Mouse (Mus musculus): ENCODE measurements around the gene Vill.
A peak's percentile ranks its signal among the peaks of the same experiment; 100 is the strongest.

The Vill gene

DNA sequence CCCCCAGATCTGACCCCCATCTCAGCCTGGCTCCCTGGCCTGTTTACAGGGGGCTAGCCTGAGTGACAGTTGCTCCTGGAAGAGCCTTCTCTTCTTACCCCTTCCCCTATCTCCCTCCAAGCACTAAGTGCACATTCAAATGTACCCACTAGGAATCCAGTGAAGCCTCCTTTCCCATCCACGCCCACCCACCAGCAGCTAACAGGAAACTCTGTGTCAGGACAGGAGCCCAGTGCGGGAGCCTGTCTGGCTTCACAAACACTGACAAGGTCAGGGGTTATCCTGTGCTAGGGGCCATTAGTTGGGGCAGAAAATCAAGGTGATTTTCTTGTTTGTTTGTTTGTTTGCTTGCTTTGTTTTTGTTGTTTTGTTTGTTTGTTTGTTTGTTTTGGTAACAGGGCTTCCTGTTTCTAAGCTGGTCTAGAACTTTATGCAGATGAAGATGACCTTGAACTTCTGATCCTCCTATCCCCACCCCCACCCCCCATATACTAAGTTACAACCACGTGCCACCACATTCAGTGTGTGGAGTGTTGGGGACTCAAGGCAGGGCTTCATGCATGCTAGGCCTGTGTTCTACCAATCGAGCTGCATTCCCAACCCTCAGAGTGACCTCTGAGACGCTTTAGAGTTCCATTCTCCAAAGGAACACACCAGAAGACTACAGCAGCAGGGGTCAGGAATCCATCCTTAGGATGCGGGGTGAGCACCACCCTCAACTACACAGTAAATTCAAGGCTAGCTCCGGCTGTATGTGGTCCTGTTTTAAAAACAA, 30.3 kb downstream of the Vill start:
- DNase-seq, result no peak

DNA sequence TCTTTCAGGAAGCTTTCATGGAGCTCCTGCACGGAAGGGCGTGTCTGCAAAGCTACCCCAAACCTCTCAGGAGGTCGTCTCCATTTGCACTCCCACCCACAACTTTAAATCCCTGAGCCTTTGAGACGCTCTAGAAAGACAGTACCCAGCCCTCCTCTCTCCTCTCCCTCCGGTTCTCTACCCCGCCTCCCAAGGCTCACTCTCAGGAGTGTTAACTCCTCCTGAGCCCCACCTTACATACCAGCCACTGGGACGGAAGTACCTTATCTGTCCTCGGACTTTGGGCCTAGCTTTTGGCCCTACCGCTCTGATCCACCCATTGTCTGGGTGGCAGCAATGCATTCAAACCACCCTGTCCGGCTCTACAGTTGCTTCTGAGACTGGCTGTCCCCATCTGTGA, 31.4 kb downstream of the Vill start:
- DNase-seq, result no peak

DNA sequence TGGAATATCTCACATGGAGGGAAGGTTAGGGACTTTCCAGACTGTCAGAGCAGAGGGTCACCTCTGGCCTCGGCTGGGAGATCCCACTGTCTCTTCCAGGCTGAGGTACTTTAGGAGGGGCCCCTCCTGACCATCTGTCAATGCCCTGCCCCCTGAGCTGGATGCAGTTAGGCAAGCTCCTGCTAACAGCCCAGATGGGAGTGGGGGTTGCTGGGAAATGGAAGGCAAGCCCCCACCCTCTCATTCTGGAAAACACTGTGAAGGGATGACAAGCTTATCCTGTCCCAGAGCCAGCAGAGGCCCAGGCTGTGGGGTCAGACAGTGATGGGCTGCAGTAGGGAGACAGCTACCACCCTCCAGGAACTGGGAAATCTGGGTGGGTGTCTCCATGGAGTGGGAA, 33.9 kb downstream of the Vill start:
- no peak for DNase-seq

DNA sequence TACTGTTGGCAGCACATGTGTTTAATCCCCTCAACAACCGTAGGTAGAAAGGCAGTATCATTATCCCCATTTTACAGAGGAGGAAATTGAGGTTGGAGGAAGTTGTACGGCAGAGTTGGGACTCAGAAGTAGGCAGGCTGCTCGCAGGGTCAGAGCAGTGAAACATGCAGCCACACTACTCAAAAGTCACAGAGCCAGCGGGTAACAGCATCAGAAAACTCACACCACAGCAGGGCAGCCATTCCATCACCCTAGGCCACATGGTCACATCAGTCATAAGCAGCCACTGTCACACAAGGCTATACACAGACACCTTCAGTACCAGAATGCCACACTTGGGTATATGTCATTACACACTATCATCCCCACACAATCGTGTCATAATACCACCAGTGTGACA, 34.7 kb downstream of the Vill start:
- no peak for DNase-seq

DNA sequence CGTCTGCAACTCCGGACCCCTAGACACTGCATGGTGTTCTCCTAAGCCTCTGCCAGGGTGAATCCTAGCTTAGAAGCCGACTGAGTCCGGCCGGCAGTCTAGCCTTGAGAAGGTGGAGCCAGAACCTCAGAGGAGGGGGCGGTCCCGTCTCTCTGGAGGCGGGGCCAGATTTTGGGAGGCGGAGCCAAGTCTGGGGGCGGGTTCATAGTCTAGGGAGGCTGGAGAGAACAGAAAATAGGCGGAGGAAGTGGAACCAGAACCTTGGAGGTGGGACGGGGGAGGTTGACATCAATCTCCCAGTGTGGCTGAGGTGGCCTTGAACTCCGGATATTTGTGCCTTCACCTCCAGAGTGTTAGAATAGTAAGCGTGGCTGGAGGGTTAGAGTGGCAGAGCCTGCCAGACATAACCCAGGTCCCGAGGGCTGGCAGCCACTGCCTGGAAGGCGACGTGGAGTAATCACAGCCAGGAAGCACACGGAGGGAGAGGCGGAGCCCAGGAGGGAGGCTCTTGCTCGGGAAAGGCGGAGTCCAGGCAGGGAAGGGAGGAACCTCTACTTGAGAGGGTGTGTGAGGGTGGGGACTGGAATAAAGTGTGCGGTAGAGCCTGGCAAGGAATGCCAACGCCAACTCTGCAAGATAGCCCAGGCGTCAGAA, 35.7 kb downstream of the Vill start:
- DNase-seq, result peak; percentile 90

DNA sequence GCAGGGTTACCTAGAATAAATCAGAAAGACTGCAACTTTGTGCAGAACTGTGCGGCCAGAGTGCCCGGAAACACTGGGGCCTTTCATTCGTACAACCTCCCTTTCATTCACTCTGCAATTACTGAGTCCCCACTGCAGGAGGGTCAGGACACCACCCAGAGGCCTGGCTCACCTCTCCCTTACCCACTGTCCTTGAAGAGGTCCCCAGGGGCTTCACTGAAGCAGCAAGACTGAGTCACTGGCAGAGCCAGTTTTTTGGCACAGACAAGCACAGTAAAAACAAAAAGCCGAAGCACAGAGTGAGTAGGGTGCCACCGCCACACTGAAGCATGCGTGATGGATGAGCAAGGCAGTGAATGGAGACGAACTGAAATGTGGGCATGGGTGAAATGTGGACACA, 36.9 kb downstream of the Vill start:
- DNase-seq, result no peak

DNA sequence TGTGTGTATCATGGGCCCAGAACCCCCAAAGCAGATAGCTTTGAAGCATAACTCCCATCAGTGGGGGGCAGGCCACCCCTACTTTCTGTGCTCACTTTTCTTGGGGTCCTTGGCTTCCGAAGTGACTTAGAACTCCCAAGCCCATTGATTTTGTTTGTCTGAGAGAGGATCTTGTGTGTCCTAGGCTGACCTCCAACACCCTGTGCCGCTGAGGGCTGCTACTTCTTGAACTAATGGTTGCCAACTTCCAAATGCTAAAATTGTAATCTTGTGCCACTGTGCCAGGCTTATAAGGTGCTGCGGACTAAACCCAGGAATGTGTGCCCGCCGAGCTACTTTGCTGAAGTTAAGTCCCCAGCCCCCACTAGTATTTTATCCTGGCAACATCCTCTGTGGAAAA, 37.9 kb downstream of the Vill start:
- DNase-seq, result no peak

DNA sequence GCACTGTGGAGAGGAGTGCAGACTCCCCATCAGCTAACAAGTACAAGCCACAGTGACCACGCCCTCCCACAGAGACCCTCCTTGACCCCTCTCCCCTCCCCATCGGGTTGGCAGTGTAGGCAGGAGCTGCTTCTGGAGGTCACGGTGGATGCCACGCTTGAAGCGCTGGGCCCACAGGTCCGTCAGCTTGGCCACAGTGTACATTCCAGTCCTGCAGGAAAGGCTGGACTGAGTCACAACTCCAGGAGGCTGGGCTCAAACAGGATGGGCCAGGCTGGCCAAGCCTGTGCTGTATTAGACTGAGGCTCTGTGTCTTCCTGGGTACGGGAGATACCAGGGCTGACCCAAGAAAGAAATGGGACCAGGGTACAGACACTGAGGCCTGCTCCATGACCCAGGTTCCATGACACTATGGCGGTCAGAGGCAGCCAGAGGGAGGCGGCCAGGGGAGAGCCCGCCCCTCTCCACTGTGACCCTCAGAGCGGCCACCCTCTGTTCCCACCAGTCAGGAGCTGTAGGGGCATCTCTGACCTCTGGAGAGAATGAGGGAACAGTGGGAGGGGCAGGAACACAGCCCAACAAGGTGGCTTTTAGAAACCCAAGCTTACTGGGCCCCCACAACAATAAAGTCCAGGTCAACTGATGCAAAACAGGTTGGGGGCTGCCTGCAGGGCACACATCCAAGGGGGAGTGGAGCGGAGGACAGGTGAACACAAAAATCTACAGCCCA, 39.2 kb downstream of the Vill start:
- no peak for DNase-seq

DNA sequence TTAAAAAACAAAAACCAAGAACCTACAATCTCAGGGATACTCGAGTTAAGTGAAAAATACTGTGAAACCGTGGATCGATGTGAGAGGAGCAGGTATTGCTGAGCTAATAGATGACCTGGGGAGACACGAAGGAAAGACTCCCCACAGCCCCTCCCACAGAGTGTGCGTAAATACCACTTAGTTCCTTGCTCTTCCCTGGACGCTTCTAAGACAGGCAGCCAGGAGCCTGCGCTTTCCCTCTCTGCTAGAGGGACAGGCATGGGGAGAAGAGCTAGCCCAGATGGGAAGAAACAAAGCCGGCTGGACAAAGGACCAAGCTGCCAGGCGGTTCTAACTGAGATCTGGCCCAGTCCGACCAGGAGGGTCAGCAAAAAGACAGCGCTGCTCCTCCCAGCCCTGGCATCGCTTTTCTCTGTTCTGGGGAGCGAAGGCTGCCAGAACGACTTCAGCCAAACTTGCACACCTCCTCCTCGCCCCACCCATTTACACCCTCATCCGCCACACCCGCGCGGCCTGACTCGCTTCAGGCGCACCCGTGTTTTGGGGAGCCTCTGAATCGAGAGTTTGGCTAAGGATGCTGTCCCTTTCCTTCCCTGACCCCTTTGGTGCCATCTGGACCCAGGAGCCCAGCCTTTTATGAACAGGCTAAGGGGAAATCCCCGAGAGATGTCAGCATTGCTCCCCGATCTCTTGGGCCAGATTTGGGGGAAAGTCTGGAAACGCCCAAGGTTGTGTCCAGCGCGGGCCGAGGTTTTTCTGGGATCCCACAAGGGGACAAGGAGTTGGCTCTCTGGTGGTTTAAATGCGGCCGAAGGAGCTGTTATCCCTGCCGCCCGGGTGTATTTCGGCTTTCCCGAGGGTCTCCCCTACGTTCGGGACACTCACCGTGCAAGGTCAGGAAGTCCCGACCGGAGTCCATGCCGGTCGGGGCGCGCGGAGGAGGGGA, 40.2 kb downstream of the Vill start:
- peak; percentile 34 for DNase-seq

DNA sequence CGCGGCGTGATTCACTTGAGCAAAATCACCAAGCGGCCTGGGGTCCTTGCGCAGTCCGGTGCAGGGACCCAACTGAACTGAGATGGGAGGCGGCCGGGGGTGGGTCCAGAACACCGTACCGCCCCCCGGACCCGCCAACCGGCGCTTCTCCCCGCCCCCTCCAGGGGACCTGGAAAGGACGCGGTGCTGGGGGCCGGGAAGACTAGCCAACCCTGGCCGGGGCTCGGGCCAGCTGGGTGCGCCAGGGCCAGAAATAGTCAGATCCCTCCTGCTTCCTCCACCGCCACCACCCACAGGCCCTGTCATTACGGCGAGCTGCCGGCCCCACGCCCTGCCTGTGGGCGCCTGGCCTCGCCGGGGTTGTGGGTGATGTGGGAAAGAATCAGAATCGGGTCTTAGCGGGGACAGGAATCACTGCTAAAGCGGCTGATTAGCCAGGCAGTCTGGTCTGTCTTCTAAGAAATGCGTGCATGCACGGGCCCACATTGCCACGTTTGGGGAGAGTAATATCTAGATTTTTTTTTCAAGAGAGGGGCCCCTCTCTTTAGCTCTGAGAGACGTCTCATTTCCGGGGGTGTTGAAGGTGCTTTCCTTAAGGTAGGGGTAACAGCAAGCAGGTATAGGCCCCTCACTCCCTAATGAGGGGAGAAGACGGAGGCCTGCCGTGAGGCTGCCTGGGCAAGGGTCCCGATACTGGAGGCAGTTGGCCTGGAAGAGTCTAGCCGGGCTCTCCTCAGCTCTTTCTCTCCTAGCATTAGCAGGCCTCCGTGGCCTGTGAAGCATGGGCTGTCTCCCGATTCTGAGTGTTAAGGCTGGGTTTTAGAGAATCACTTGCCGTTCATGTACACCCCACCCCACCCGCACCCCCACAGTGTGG, 41.1 kb downstream of the Vill start, which contains the start of gene Plcd1:
Gene Plcd1 (minus strand): TSS at position 84 of the 877 bp plus-strand sequence.
- DNase-seq, result peak; percentile 88

DNA sequence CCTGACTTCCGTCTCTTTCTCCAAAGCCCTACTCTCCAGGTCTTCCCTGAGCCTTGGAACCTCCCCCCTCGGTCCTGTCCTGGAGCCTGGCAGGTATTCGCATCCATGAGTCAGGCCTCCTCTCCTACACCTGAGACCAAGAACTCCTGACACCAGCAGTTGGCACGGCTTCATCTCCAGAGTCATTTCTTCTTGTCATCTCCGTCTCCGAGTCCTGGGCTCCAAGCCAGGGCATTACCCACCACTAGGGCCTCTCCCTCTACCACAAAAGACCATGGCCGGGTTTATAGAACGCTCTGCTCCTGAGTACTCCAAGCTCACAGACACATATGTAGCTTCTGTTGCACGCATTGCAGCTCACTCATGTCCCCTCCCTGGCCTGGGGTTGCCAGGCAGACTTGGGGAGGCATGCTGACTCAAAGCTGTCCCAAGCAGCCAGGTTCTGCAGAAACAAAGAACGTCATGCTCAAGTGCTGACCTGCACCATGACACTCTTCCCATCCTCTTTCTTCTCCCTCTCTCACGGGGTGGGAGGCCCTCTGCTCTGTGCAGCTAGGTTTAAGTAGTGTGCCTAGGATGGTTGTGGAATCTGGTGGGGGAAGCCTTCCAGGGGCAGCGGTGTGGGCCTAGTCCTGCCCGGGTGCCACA, 42.0 kb downstream of the Vill start:
- no peak for DNase-seq

DNA sequence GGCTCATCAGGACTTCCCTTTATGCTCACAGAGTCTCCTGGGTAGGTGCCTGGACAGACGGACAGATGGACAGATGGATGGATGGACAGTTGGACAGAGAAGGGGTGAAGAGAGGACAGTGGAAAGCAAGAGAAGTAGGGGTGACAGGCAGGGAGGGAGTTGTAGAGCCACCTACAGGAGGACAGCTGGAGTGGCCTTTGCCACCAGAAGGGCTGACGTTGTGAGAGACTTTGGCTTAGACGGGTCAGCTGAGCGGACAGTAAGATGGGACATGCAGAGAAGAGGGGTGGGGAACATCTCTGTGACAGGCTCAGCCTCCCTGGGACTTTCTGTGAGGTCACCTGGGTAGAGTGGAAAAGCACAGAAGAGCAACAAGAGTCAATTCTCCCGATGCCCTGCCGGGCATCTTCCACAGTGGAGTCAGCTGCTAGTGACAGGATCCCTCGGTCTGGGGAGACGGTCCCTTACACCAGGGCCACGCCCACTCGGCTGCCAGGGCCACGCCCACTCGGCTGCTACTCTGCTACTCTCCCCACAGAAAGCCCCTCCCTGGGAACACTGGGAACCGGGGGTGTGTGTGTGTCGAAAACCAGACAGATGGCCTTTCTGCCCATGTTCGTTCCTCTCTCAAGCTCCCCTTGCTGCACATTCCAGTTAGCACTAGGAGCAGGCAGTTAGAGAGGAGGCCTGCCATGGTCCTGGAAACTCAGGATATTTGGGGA, 47.8 kb downstream of the Vill start:
- DNase-seq, result no peak

DNA sequence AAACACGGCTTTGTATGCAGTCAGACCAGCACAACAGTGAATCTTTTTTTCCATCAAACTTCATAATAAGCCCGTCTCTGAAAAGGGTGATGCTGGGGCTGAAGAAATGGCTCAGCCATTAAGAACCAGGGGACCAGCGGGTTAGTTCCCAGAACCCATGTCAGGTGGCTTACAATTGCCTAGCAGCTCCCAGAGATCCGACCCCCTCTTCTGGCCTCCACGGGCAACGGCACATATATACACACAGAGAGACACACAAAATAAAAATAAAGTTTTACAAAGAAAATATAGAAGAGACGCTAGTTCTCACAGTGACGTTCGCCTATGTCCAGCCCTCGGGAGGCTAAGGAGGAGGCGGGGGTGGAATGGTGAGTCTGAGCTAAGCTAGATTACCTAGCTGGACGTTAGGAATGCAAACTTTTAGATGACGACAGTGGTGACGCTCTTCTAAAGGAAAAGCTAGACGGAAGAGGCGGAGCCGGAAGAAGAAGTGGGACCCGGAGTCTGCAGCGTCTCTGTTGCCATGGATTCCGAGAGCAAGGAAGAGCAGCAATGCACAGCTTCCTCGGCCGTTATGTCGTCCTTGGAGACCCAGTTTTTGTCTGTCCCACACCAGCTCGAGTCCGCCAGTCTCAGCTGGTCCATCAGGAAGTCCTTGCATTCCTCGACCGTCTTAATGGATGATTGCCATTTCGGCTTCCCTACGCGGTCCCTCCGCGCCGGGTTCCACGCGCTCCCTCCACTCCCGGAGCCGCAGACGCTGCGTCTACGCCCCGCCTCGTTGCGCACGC, 49.6 kb downstream of the Vill start, which contains the start of gene Dlec1:
Gene Dlec1 (plus strand): TSS at position 487 of the 791 bp plus-strand sequence.
- DNase-seq, result peak; percentile 70

DNA sequence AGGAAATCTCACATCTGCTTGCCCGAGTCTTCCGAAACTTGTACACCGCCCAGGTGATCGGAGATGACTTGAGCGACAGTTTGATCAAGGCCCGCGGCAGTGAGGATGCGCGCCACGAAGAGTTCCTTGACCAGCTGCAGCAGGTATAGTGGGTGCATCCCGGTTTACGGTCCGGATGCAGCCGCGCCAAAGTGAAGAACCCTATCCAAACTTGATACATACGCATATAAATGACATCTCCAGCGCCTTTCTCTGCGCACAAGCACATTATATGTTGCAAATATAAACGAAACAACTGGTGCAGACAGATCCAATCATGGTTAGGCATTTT, 50.2 kb downstream of the Vill start:
- no peak for DNase-seq

DNA sequence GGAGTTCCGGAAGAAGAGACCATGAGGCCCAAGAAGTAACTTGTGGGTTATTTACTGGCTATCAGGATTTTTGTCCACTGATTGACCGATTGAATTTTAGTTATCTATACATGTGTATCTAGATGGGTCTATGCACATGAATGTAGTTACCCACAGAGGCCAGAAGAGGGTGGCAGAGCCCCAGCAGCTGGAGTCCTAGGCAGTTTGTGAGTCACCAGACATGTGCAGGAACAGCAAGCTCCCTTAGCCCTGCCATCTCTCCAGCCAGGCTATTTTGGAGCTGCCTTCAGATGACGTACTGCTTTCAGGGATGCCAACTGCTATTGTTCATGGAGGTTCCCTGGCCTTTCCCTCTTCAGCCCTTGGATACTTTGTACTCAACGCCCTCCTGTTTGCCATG, 55.0 kb downstream of the Vill start:
- DNase-seq, result no peak

DNA sequence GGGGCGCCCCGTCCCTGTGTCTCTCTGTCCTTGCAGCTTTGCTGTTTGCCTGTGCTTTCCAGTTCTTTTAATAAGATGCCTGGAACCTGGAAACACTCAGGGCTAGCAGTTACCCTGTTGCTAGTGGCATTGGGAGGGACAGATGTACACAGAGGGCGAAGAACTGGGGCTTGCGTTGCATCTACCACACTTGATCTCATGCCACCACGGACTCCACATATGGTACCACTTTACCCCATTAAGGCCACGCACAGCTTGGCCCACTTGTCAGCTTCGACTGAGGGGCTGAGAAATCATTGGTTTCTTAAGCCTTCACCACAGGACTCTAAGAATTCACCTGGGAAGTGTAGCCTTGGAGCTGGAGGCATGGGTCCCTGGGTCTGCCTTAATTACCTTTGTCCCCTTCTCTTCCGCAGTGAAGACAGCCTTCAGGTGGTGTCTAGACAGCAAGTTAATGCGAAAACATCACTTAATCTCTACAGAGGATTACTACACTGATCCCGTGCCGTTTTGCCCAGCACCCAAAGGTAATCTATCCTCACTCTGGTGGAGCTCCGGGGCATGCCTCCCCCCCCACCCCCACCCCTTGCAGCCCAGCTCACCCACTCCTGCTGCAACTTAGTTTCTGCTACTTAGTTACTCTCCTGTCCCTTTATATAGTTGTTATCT, 57.2 kb downstream of the Vill start:
- DNase-seq, result no peak

DNA sequence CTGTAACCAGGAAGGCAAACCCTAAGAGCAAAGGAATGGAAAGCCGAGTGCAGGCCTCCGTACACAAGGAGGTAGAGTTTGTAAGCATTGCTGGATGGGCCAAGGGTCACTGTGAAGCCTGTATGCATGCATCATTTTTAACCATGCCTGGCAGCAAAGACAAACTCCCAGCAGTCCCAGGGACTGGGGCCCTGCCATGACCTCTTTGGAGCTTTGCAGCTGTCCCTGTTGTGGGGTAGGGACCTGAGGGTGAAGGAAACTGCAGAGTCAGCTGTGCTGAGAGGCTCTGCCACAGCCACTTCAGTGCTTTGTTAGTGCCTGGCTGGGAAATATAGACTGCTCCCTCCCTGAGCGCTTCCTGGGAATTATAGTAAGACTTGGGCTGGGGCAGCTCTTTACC, 58.1 kb downstream of the Vill start:
- DNase-seq, result no peak

DNA sequence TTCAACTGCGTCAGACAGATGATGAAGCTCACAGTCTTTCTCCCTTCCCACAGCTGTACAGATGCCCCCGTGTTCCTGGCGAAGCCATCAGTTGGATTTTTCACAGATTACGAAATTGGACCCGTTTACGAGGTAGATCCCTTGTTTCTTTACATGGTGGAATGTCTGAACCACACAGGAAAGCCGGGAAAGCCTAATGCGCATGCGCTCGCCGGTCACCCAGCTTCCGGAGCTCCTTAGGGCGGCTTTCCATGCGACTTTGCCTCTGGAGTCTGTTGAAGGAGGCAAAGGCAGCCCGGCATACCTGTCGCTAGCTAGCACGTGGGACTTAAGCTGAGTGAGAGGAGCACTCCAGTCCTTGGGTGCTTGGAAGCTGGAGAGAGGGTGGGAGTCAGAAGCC, 62.3 kb downstream of the Vill start:
- DNase-seq, result no peak
